Mouse (Mus musculus) brain, embryonic 14.5 days (tissue): Measurements from ENCODE around the gene Tas1r1.

Experiments
- CTCF ChIP-seq: fragments of 200-500 bp; IDR thresholded peaks from 2 replicates; pipeline ENCODE4 v1.5.1; 2012; ENCODE audit warnings: inconsistent platforms, mild to moderate bottlenecking, moderate library complexity, borderline replicate concordance; ENCODE audit not compliant: insufficient read depth, insufficient read length; ENCODE audit errors: extremely low read depth
- POLR2A ChIP-seq: fragments of 200-500 bp; IDR thresholded peaks from 2 replicates; pipeline ENCODE4 v1.6.1; 2012; ENCODE audit warnings: mild to moderate bottlenecking, inconsistent platforms, borderline replicate concordance; ENCODE audit not compliant: poor library complexity, insufficient read depth, insufficient read length, severe bottlenecking; ENCODE audit errors: extremely low read depth

GRCm38 (mm10) chr4:152032922-152033321 is 5.4 kb downstream of the Tas1r1 start:
- TF ChIP-seq CTCF (no peak), POLR2A (no peak)
